Mouse (Mus musculus) gastrocnemius, adult 18-20 months (tissue): ENCODE data around the gene Plppr3. TPM values are rescaled to one million over a fixed set of nuclear protein-coding genes. Genes with fewer than 3 reads are reported as not detected.

Experiments used
- DNase-seq: peaks from one replicate; pipeline ENCODE4 v3.0.0; 2021; ENCODE audit warnings: low spot score
- microRNA-seq: library from miRNA; unstranded; fragments of <30 nt; microRNA quantifications from one replicate; pipeline ENCODE4 v1.2.0, GENCODE M21; 2021
- total RNA-seq, 2 experiments: library from RNA; stranded (reverse); gene quantifications; 2 replicates each; pipeline ENCODE4 v1.2.3; 2021

Gene Plppr3
- total RNA-seq, 2 experiments from 2014 or later: 0.11 to 0.17 TPM

GRCm38 (mm10) chr10:79821731-79822130, 52.7 kb downstream of the Plppr3 start:
- DNase-seq: no peak

- DNase-seq: no peak
Observed at GRCm38 (mm10) chr10:79820782-79821181, 53.7 kb downstream of the Plppr3 start, which contains the start of gene Misp. Misp (plus strand) TSS chr10:79820989.

GRCm38 (mm10) chr10:79820277-79820676, 54.2 kb downstream of the Plppr3 start:
- no peak for DNase-seq

- DNase-seq: no peak
Observed at GRCm38 (mm10) chr10:79819606-79820005, 54.8 kb downstream of the Plppr3 start.

GRCm38 (mm10) chr10:79818225-79818624, 56.2 kb downstream of the Plppr3 start:
- DNase-seq: no peak

- DNase-seq: no peak
Observed at GRCm38 (mm10) chr10:79817111-79817510, 57.3 kb downstream of the Plppr3 start.

GRCm38 (mm10) chr10:79815671-79816494, 58.6 kb downstream of the Plppr3 start:
- no peak for DNase-seq

GRCm38 (mm10) chr10:79814271-79814842, 60.1 kb downstream of the Plppr3 start:
- DNase-seq: no peak

- peak; percentile 78 for DNase-seq
Observed at GRCm38 (mm10) chr10:79811736-79812637, 62.4 kb downstream of the Plppr3 start.

Small RNA genes lying within 50 kb of the gene (microRNA-seq; reads per million reads assigned to microRNA genes)
- gene Mir6910: not detected

Other genes starting within 250 kb of the Plppr3 start
- 10 to 100 TPM in 1 of 2 experiments, 1 to 10 TPM in 1; 7.5 to 10.0 TPM for gene Shc2, start 236.7 kb downstream of the Plppr3 start, total RNA-seq
- gene Odf3l2, start 228.9 kb downstream of the Plppr3 start, total RNA-seq: 100 to 1,000 TPM in 1 of 2 experiments, 10 to 100 TPM in 1; 42.1 to 178 TPM
- not detected for gene Madcam1, start 210.1 kb downstream of the Plppr3 start, total RNA-seq
- 10 to 100 TPM; 19.1 to 19.7 TPM for gene Tpgs1, start 205.3 kb downstream of the Plppr3 start, total RNA-seq
- 100 to 1,000 TPM; 388 to 419 TPM for gene Cdc34, start 192.4 kb downstream of the Plppr3 start, total RNA-seq
- 10 to 100 TPM in 1 of 2 experiments, 1 to 10 TPM in 1; 8.3 to 10.1 TPM for gene Gzmm, start 185.6 kb downstream of the Plppr3 start, total RNA-seq
- 100 to 1,000 TPM; 540 to 773 TPM for gene Bsg, start 170.1 kb downstream of the Plppr3 start, total RNA-seq
- gene Hcn2, start 158.0 kb downstream of the Plppr3 start, total RNA-seq: under 1 TPM; 0.47 to 0.66 TPM
- 10 to 100 TPM; 31.9 to 36.7 TPM for gene Polrmt, start 128.1 kb downstream of the Plppr3 start, total RNA-seq
- not detected for gene Fgf22, start 119.6 kb downstream of the Plppr3 start, total RNA-seq
- 10 to 100 TPM; 49.5 to 54.5 TPM for gene Rnf126, start 107.7 kb downstream of the Plppr3 start, total RNA-seq
- 1 to 10 TPM; 1.2 to 1.9 TPM for gene Fstl3, start 97.4 kb downstream of the Plppr3 start, total RNA-seq
- not detected for gene Prss57, start 83.7 kb downstream of the Plppr3 start, total RNA-seq
- 10 to 100 TPM; 11.1 to 22.9 TPM for gene Palm, start 81.1 kb downstream of the Plppr3 start, total RNA-seq
- under 1 TPM in 1 of 2 experiments, not detected in 1; 0.40 TPM for gene Misp, start 53.6 kb downstream of the Plppr3 start, total RNA-seq
- gene Ptbp1, start 20.2 kb downstream of the Plppr3 start, total RNA-seq: 10 to 100 TPM; 12.7 to 22.7 TPM
- not detected for gene Prtn3, start 158 bp downstream of the Plppr3 start, total RNA-seq
- gene Elane, start 11.6 kb upstream of the Plppr3 start, total RNA-seq: not detected
- 100 to 1,000 TPM in 1 of 2 experiments, 10 to 100 TPM in 1; 46.0 to 111 TPM for gene Cfd, start 16.2 kb upstream of the Plppr3 start, total RNA-seq
- gene Med16, start 34.3 kb upstream of the Plppr3 start, total RNA-seq: 10 to 100 TPM; 31.2 to 32.8 TPM
- gene Gm26602, start 36.2 kb upstream of the Plppr3 start, total RNA-seq: not detected
- under 1 TPM; 0.21 TPM for gene Kiss1r, start 42.3 kb upstream of the Plppr3 start, total RNA-seq
- 100 to 1,000 TPM; 114 to 115 TPM for gene R3hdm4, start 46.6 kb upstream of the Plppr3 start, total RNA-seq
- 1 to 10 TPM; 1.5 to 1.7 TPM for gene Arid3a, start 52.4 kb upstream of the Plppr3 start, total RNA-seq
- 10 to 100 TPM; 21.0 to 22.9 TPM for gene Wdr18, start 85.5 kb upstream of the Plppr3 start, total RNA-seq
- gene Grin3b, start 96.1 kb upstream of the Plppr3 start, total RNA-seq: under 1 TPM; 0.32 to 0.59 TPM
- gene Tmem259, start 109.7 kb upstream of the Plppr3 start, total RNA-seq: 10 to 100 TPM; 68.7 to 84.2 TPM
- 10 to 100 TPM in 1 of 2 experiments, 1 to 10 TPM in 1; 5.2 to 10.5 TPM for gene Cnn2, start 114.0 kb upstream of the Plppr3 start, total RNA-seq
- gene Abca7, start 121.9 kb upstream of the Plppr3 start, total RNA-seq: 1 to 10 TPM; 6.6 to 7.6 TPM
- gene Arhgap45, start 142.0 kb upstream of the Plppr3 start, total RNA-seq: 1 to 10 TPM in 1 of 2 experiments, under 1 TPM in 1; 0.75 to 1.3 TPM
- 10 to 100 TPM; 44.3 to 46.2 TPM for gene Polr2e, start 165.2 kb upstream of the Plppr3 start, total RNA-seq
- gene Gpx4, start 172.5 kb upstream of the Plppr3 start, total RNA-seq: 100 to 1,000 TPM; 631 to 739 TPM
- gene Sbno2, start 230.9 kb upstream of the Plppr3 start, total RNA-seq: 1 to 10 TPM; 5.4 to 5.9 TPM
- gene Stk11, start 241.2 kb upstream of the Plppr3 start, total RNA-seq: 100 to 1,000 TPM; 145 to 148 TPM